In genomic region chr12:100999061-100999954, GRCm38 (mm10) we compare ENCODE assay signal across 15 mouse cellular contexts. TPM values are rescaled to one million over a fixed set of nuclear protein-coding genes. Genes with fewer than 3 reads are reported as not detected.
A peak's percentile ranks its signal among the peaks of the same experiment; 100 is the strongest.
DNase-seq lines count a peak whose midpoint lies in the region; ATAC-seq lines count a peak whose summit lies in the region.
"Had no signal": no experiment of that assay in that cellular context is flagged by ENCODE, and none has a peak within 500 bp of the region (broad histone marks: within the 10 kb centered on the region; RNA-seq: fewer than 3 reads in every experiment).

No protein-coding gene starts in this region.

- WGBS in heart, embryonic 13.5 days, result 34% methylated on average over 7 of the region's 7 CpGs
- WGBS in heart, embryonic 11.5 days (ENCODE audit: insufficient replicate concordance), result 28% methylated on average over 7 of the region's 7 CpGs
- 48% methylated on average over 7 of the region's 7 CpGs for WGBS in midbrain, embryonic 13.5 days
- 47% methylated on average over 7 of the region's 7 CpGs for WGBS in midbrain, embryonic 16.5 days
- WGBS in liver, embryonic 12.5 days (ENCODE audit: insufficient replicate concordance), result 34% methylated on average over 7 of the region's 7 CpGs
- WGBS in stomach, embryonic 15.5 days, result 54% methylated on average over 7 of the region's 7 CpGs

- no peak for ATAC-seq in heart, embryonic 13.5 days (ENCODE audit: extremely low read depth, insufficient number of reproducible peaks, low FRiP score, low TSS enrichment)
- no peak for ATAC-seq in heart, embryonic 11.5 days (replicated peaks; ENCODE audit: insufficient number of reproducible peaks, low FRiP score, low TSS enrichment)
- no peak for ATAC-seq in midbrain, embryonic 13.5 days
- ATAC-seq in midbrain, embryonic 16.5 days, result no peak
- peak; percentile 83 for ATAC-seq in liver, embryonic 12.5 days
- no peak for ATAC-seq in stomach, embryonic 15.5 days (ENCODE audit: insufficient read depth, low FRiP score, low read depth)
- ATAC-seq: inflammation-experienced regulatory T-cells, adult 6 months had no signal

- H3K27ac ChIP-seq in heart, embryonic 13.5 days (replicated peaks), result 0 out of 2 replicates have a peak overlapping the region, but pooled peaks have one; percentile 24
- no peak overlapping the region for H3K27ac ChIP-seq in heart, embryonic 11.5 days (ENCODE audit: low read depth, low read length)
- no peak overlapping the region for H3K27ac ChIP-seq in midbrain, embryonic 13.5 days
- no peak overlapping the region for H3K27ac ChIP-seq in midbrain, embryonic 16.5 days (ENCODE audit: low read length)
- peak overlapping the region; percentile 87 for H3K27ac ChIP-seq in liver, embryonic 12.5 days
- H3K27ac ChIP-seq in stomach, embryonic 15.5 days, result peak overlapping the region; percentile 57
- H3K27ac ChIP-seq: heart, embryonic 15.5 days had no signal

- H3K36me3 ChIP-seq in heart, embryonic 13.5 days, result no peaks in the 10 kb centered on the region
- H3K36me3 ChIP-seq in heart, embryonic 11.5 days (ENCODE audit: control insufficient read depth, insufficient read depth, low read length), result no peaks in the 10 kb centered on the region
- H3K36me3 ChIP-seq in midbrain, embryonic 13.5 days, result no peaks in the 10 kb centered on the region
- no peaks in the 10 kb centered on the region for H3K36me3 ChIP-seq in midbrain, embryonic 16.5 days (ENCODE audit: control insufficient read depth, insufficient read depth, low read length)
- peaks cover 5% of the 10 kb centered on the region; the same call in 1 of the 2 replicates for H3K36me3 ChIP-seq in liver, embryonic 12.5 days
- H3K36me3 ChIP-seq in stomach, embryonic 15.5 days, result no peaks in the 10 kb centered on the region
- H3K36me3 ChIP-seq: heart, embryonic 15.5 days had no signal

- H3K4me2 ChIP-seq in heart, embryonic 13.5 days, result no peak overlapping the region
- no peak overlapping the region for H3K4me2 ChIP-seq in heart, embryonic 11.5 days
- H3K4me2 ChIP-seq in midbrain, embryonic 13.5 days (replicated peaks), result no peak overlapping the region
- no peak overlapping the region for H3K4me2 ChIP-seq in midbrain, embryonic 16.5 days (ENCODE audit: low read length)
- peak overlapping the region; percentile 54 for H3K4me2 ChIP-seq in liver, embryonic 12.5 days
- no peak overlapping the region for H3K4me2 ChIP-seq in stomach, embryonic 15.5 days
- H3K4me2 ChIP-seq: heart, embryonic 15.5 days had no signal

- no peaks in the 10 kb centered on the region for H3K9me3 ChIP-seq in heart, embryonic 13.5 days
- no peaks in the 10 kb centered on the region for H3K9me3 ChIP-seq in heart, embryonic 11.5 days (replicated peaks; ENCODE audit: control insufficient read depth, low read length)
- H3K9me3 ChIP-seq in midbrain, embryonic 13.5 days, result no peaks in the 10 kb centered on the region
- H3K9me3 ChIP-seq in midbrain, embryonic 16.5 days (replicated peaks; ENCODE audit: control insufficient read depth, low read length, poor library complexity, severe bottlenecking), result no peaks in the 10 kb centered on the region
- no peaks in the 10 kb centered on the region for H3K9me3 ChIP-seq in liver, embryonic 12.5 days (replicated peaks)
- H3K9me3 ChIP-seq in stomach, embryonic 15.5 days, result no peaks in the 10 kb centered on the region
- H3K9me3 ChIP-seq: heart, embryonic 15.5 days had no signal

- DNase-seq in cerebellum, adult 11 months, result no peak
- no peak for DNase-seq in frontal cortex, postnatal 25 days (ENCODE audit: low spot score in 2 of 2)
- DNase-seq: B cell, adult 2 months; gastrocnemius, postnatal 10 days; lung, postnatal 10 days; spleen, adult 18-20 months; thymus, postnatal 14 days had no signal

- no peak overlapping the region for H3K9ac ChIP-seq in heart, embryonic 13.5 days
- H3K9ac ChIP-seq in heart, embryonic 11.5 days (ENCODE audit: low read depth, low read length), result no peak overlapping the region
- H3K9ac ChIP-seq in midbrain, embryonic 13.5 days (replicated peaks), result peak overlapping the region; percentile 17; the same call in 1 of the 2 replicates
- H3K9ac ChIP-seq in midbrain, embryonic 16.5 days (ENCODE audit: low read depth, low read length), result no peak overlapping the region
- peak overlapping the region; percentile 53 for H3K9ac ChIP-seq in liver, embryonic 12.5 days
- H3K9ac ChIP-seq in stomach, embryonic 15.5 days, result no peak overlapping the region
- H3K9ac ChIP-seq: heart, embryonic 15.5 days had no signal

- peaks cover 42% of the 10 kb centered on the region for H3K4me1 ChIP-seq in heart, embryonic 13.5 days
- H3K4me1 ChIP-seq in heart, embryonic 11.5 days (ENCODE audit: control insufficient read depth, insufficient read depth, low read length), result peaks cover 20% of the 10 kb centered on the region
- peaks cover 81% of the 10 kb centered on the region for H3K4me1 ChIP-seq in midbrain, embryonic 13.5 days (replicated peaks)
- peaks cover 30% of the 10 kb centered on the region for H3K4me1 ChIP-seq in midbrain, embryonic 16.5 days (ENCODE audit: control insufficient read depth, insufficient read depth, low read length)
- H3K4me1 ChIP-seq in liver, embryonic 12.5 days, result peaks cover 88% of the 10 kb centered on the region
- H3K4me1 ChIP-seq in stomach, embryonic 15.5 days, result peaks cover 37% of the 10 kb centered on the region

- H3K4me3 ChIP-seq in heart, embryonic 13.5 days, result no peak overlapping the region
- no peak overlapping the region for H3K4me3 ChIP-seq in heart, embryonic 11.5 days (ENCODE audit: low read depth, low read length)
- no peak overlapping the region for H3K4me3 ChIP-seq in midbrain, embryonic 13.5 days (replicated peaks)
- no peak overlapping the region for H3K4me3 ChIP-seq in midbrain, embryonic 16.5 days (ENCODE audit: low read depth, low read length)
- H3K4me3 ChIP-seq in liver, embryonic 12.5 days, result no peak overlapping the region; the same call in 1 of the 2 replicates
- H3K4me3 ChIP-seq in stomach, embryonic 15.5 days (replicated peaks), result no peak overlapping the region
- H3K4me3 ChIP-seq: heart, embryonic 15.5 days had no signal

- peaks cover 46% of the 10 kb centered on the region for H3K27me3 ChIP-seq in heart, embryonic 13.5 days (replicated peaks)
- peaks cover 42% of the 10 kb centered on the region for H3K27me3 ChIP-seq in heart, embryonic 11.5 days (ENCODE audit: control insufficient read depth, insufficient read depth, low read length)
- H3K27me3 ChIP-seq in midbrain, embryonic 13.5 days, result 0 out of 2 replicates have a peak, but pooled peaks cover 6% of the 10 kb centered on the region
- no peaks in the 10 kb centered on the region for H3K27me3 ChIP-seq in midbrain, embryonic 16.5 days (ENCODE audit: control insufficient read depth, insufficient read depth, low read depth, low read length)
- no peaks in the 10 kb centered on the region for H3K27me3 ChIP-seq in liver, embryonic 12.5 days (replicated peaks)
- H3K27me3 ChIP-seq in stomach, embryonic 15.5 days (replicated peaks), result no peaks in the 10 kb centered on the region

RNA-seq across cellular contexts. Expression of gene Ccdc88c, which starts 29.5 kb away (rescaled TPM):
- polyA plus RNA-seq in heart, embryonic 13.5 days (2015; fragmentation: Nextera tagmentation; extraction: Ambion mirVana), result 1.8 and 1.9 TPM in 2 replicates
- polyA plus RNA-seq in heart, embryonic 11.5 days (2014; fragmentation: Nextera tagmentation; extraction: Ambion mirVana), result 2.0 and 3.1 TPM in 2 replicates
- 15.6 and 16.5 TPM in 2 replicates for polyA plus RNA-seq in midbrain, embryonic 13.5 days (2015; fragmentation: Nextera tagmentation; extraction: Ambion mirVana)
- polyA plus RNA-seq in midbrain, embryonic 16.5 days (2015; fragmentation: Nextera tagmentation; extraction: Ambion mirVana), result 12.0 and 12.5 TPM in 2 replicates
- polyA plus RNA-seq in liver, embryonic 12.5 days (2016; fragmentation: Nextera tagmentation; extraction: Ambion mirVana), result 8.4 and 9.6 TPM in 2 replicates
- 9.4 and 11.1 TPM in 2 replicates for polyA plus RNA-seq in stomach, embryonic 15.5 days (2015; fragmentation: Nextera tagmentation; extraction: Ambion mirVana)

Comparison
In these comparisons a context has a peak if more than half of its experiments do, and no peak if none do; other contexts are left out.
1. H3K27ac ChIP-seq: peak in heart, embryonic 13.5 days (single experiment), liver, embryonic 12.5 days (single experiment) and stomach, embryonic 15.5 days (single experiment); none in heart, embryonic 11.5 days (single experiment), midbrain, embryonic 13.5 days (single experiment) and midbrain, embryonic 16.5 days (single experiment).
2. H3K9ac ChIP-seq: peak in midbrain, embryonic 13.5 days (single experiment) and liver, embryonic 12.5 days (single experiment); none in heart, embryonic 13.5 days (single experiment), heart, embryonic 11.5 days (single experiment), midbrain, embryonic 16.5 days (single experiment) and stomach, embryonic 15.5 days (single experiment).